Mouse (Mus musculus) induced T-regulatory cell, adult 2 months (primary cell): ENCODE measurements around the gene Neto2.

Experiments used
- DNase-seq: peaks from one replicate; pipeline ENCODE4 v3.0.0-alpha.2; 2012; ENCODE audit warnings: low read depth

Neto2 gene

DNA sequence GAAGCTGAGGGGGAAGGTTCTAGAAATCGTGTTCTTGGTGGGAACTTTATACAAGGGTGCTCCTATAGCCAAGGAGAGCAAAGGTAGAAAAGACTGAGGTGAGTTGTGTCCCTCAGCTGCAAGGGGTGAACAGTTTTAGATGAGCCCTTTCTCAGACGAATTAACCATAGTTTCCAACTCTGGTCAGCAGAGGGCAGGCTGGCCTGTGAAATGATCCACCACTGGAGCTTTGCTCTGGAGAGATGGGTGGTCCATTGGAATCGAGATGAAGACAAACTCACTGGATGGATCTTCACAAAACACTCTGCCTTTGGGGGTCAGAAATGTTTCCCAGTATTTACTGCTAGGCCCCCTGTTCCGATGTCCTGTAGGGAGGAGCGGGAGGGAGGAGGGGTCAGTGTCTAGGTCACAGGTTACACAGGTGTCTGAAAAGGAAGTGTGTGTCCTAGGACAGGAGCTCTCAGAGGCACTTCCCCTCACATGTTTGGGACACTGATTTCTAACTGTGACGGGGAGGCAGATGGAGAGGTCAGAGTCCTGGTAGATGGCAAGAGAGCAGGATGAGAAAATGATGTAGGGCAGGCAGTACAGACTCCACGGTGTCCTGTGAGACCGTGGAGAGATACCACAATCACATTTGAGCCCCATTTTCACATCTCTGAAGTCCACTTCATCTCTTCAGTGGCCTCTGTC, 97.4 kb downstream of the Neto2 start:
- peak; percentile 63 for DNase-seq

DNA sequence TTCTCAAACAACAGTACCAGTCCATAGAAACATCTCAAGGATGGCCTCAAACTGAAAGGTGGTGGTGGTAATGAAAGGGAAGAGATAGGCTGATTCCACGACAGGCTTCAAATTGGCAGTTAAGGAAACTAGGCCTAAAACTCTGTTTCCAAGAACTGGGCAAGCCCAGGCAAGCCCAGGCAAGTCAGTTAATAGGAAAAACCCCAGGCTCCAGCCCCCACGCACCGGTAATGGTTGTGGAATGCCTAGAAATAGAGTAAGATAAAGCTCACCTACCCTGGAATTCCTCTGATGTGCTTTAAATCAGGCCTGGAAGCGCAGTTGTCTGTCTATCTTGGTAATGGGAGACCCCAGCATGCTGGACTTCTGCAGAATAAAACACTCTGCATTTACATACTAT, 98.0 kb downstream of the Neto2 start:
- DNase-seq, result no peak

- DNase-seq, result no peak
Observed at GRCm38 (mm10) chr8:85601741-85602140, 99.0 kb downstream of the Neto2 start.

DNA sequence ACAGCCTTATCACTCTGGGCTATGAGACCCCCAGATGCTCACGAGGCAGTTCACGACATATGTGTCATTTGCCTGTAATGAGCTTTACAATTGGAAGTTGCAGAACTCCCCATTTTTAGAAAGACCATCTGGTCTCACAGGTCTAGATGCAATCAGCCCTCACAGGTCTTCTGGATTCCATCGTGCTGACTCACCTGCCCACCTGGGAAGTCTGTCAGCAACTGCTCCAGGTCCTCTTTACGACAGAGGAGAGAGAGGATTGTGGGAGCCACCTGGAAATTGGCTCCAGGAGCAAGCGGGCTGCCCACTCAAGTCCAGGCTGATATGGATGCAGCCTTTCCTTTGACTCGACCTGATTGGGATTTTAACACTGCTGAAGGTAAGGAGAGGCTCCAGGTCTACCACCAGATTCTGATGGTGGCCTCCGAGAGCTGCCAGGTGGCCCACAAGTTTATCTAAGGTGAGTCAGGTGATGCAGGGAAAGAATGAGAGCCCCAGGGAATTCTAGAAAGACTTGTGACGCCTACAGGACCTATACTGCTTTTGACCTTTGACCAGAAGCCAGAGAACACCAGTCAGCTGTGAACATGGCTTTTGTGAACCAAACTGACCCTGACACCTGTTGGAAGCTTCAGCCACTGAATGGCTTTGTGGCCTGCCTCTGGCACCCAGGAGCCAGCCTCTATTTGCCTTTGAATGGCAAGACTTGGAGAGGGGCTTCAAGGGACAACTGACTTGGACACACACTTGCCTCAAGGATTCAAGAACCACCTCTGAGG, 103.1 kb downstream of the Neto2 start:
- no peak for DNase-seq

DNA sequence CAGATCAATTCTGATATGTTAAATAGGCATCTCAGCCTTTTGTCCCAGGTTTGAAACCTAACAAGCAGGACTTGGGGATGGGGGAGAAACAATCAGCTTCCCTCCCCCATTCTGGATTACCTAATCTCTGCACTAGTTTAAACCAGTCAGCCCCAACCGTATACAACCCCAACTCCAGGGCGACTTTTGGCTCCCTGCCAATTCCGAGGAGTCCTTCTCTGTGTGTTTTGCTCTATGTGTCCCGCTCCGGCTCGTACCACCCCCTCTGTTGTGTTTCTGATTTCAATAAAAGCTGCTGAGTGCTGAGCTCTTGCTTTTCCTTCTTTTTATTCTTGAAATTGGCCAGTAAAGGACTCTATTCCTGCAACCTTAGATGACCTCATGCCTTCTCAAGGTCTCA, 105.3 kb downstream of the Neto2 start:
- no peak for DNase-seq

DNA sequence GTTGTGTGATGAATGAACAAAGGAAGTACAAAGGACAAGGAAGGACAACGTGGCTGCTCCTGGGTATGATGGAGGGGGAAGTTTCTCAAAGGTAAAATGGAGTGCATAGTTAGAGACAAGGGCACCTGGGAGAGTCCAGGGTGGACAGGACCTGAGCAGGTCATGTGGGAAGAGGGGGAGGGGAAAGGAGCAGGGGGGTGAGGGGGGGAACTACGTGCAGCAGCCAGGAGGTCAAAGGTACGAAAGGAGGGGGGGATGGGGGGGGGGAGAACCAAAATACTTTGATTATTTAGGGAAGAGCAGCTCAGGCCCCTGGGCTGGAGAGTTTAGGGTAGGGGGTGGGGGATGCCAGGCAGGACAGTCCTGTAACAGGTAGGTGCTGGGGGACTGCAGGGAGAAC, 105.7 kb downstream of the Neto2 start:
- no peak for DNase-seq

DNA sequence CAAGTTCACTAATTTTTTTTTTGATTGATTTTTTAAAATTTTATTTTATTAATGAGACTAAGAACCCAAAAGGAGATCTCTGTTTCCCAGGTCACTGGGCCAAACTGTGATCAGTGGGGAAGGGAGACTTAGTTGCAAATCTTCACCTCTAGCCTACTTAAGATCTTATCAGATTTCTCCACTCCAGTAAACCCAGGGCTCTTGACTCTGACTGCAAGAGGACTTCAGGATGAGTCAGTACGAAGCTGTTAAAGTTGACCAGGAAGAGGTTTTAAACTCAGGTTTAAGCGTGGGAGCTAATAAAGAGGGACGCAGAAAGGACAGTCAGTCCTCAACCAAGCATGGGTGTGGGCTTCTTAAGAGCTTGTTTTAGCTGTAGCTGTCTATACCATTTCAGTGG, 107.4 kb downstream of the Neto2 start:
- no peak for DNase-seq

DNA sequence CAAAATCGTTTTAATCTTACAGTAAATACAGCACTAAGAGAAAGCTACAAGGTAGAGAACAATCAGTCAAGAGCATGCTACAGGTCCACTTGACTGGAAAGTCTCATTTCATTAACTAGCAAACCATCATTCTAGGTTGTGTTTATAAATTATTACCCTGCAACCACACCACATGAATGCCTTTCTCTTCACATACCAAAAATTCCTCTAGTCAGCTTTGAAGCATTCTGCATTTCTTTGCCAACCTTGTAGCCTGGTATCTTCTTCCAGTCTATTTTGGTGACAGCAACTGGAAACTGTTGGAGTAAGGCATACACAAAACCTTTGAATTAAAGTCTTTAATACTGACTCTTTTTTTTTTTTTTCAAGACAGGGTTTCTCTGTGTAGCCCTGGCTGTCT, 109.2 kb downstream of the Neto2 start:
- no peak for DNase-seq

DNA sequence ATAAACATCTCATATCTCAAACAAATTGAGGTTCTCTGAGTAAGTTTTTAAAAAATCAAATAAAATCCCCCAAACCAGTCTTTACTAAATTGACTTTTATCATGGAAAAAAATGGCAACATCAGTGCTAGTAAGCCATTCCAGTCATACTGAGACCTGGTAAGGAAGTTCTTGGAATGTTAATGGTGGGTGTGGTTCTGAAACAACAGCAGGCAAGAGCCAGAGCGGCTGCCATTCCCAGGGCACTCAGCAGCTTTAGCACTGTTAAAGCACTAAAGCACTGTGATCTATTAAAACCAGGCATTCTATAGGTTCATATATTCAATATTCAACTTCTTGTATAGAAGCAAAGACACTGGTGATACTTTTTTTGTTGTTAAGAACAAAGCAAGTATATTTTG, 110.5 kb downstream of the Neto2 start:
- no peak for DNase-seq

GRCm38 (mm10) chr8:85588596-85588995, 112.1 kb downstream of the Neto2 start:
- DNase-seq, result no peak
